Mouse (Mus musculus) cerebellum, adult 8-10 months (tissue): Measurements from ENCODE around the gene Actl6a.

ENCODE experiments used
- DNase-seq: peaks from one replicate; pipeline ENCODE4 v3.0.0; 2022

Gene Actl6a

DNA sequence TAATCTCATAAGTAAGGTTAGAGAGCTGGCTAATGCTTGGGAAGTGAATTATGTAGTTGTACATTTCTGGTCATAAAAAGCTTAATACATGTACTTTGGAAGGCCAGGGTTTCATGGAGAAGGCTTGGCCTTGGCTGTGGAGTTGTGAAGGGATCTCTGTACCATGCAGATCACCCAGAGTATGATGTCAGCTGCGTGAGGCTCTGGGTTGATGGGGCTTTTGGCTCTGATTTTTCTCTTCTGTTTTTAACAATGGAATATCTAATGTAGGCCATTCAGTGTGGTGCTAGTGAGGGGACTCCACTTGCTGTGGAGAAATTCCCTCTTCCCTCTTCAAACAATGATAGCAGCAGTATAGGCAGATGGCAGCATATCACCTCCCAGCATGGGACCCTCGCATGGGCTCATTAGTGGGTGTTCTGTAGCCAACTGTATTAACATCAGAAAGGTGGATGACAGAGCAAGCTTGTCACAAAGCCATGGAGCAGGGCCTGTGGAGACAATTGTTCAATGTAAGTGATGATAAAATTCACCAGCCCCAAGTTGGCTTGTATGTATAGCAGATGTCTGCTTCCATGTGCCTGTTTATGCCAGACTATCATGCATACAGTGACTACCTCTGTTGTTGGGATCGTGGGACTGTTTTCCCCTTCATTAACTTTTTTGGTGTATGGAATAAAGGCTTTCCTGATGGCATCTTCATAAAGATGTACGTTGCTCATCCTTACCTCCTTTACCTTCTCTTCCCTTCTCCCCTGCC lies 43.9 kb downstream of the Actl6a start:
- DNase-seq, result no peak

- DNase-seq, result no peak
Observed at GRCm38 (mm10) chr3:32754384-32754915, 48.4 kb downstream of the Actl6a start.

DNA sequence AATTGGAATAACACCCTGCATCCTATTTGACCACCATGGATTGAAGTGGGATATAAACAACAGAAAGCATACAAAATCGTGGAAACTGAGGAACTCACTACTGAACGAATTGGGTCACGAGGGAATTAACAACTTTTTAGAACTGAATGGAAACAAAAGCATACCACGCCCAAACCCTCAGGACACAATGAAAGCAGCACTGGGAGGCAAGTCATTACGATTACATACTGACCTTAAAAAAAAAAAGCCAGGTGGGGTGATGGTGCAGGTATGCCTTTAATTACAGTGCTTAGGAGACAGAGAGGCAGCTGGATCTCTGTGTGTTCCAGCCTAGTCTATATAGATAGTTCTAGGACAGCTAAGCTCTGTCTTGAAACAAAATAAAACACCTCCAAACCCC lies 53.1 kb downstream of the Actl6a start:
- no peak for DNase-seq

- no peak for DNase-seq
Observed at GRCm38 (mm10) chr3:32762962-32763361, 56.9 kb downstream of the Actl6a start.

DNA sequence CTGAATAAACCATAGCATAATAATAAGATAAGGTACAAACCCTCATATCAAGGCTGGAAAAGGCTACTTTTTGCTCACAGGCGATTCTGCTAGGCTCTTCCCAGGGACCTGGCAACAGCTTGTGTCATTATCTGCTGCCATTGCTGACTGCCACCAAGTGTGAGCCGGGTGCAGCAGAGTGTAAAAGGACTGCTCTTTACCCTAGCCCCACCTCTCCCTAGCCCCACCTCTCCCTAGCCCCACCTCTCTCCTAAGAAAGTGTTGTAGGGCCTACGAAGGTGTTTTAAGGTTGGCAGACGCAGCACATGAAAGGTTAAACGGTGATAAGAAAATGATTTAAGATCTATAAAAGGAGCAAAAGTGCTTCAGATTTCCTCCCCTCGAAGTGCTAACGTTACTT lies 57.8 kb downstream of the Actl6a start:
- DNase-seq, result no peak

DNA sequence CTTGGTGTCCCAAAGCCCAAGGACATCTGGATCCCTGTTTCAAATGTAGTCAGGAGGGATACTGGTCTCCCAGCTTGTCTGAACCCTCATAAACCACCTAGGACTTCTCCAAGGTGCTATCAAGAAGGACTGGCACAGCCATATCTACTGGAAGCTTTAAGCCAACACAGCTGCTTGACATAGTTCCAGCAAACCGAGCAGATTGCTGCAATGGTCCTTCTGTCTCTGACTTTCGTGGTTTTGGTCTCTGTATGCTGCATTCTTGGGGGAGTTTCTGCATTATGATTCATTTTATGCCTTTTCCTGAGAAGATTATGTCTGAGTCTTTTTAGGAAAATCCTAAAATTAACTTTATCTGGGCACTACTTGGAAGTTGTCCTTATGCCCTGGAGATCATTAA lies 64.7 kb downstream of the Actl6a start:
- no peak for DNase-seq
